Mouse (Mus musculus) embryonic fibroblast, embryonic 13.5 days (primary cell): ENCODE results near the gene Cdh12.

Experiments
- CTCF ChIP-seq: IDR thresholded peaks from 2 replicates; pipeline ENCODE4 v1.5.1; 2011; ENCODE audit warnings: mild to moderate bottlenecking, control low read depth, low read length, moderate library complexity, borderline replicate concordance; ENCODE audit not compliant: insufficient read depth
- POLR2A ChIP-seq: IDR thresholded peaks from 2 replicates; pipeline ENCODE4 v1.6.1; 2011; ENCODE audit warnings: low read depth, mild to moderate bottlenecking, control low read depth, low read length, moderate library complexity

- TF ChIP-seq POLR2A (no peak), CTCF (no peak)
Measured at GRCm38 (mm10) chr15:20796999-20797398, 347.9 kb downstream of the Cdh12 start.
